Mouse (Mus musculus) neural tube, embryonic 11.5 days (tissue): ENCODE measurements around the gene Serp2. TPM values are rescaled to one million over a fixed set of nuclear protein-coding genes. Genes with fewer than 3 reads are reported as not detected.

Experiments used
- ATAC-seq: fragments of 200-750 bp; cut with Nextera tagmentation; 2 replicates; pipeline ENCODE4 v1.8.0; 2017; ENCODE audit warnings: moderate number of reproducible peaks, mild to moderate bottlenecking, moderate TSS enrichment, moderate library complexity; ENCODE audit not compliant: insufficient read depth, low FRiP score, low TSS enrichment
- DNase-seq: peaks from one replicate; pipeline ENCODE4 v3.0.0-alpha.2; 2015; ENCODE audit warnings: low spot score
- H3K27ac ChIP-seq: fragments of 300-500 bp; sonication (generic); 2 replicates; pipeline ENCODE4 v1.5.1; 2014; ENCODE audit warnings: low read depth, mild to moderate bottlenecking, low read length
- H3K27me3 ChIP-seq: fragments of 300-500 bp; sonication (generic); 2 replicates; pipeline ENCODE4 v1.6.1; 2014; ENCODE audit warnings: mild to moderate bottlenecking, low read length, mixed read lengths; ENCODE audit not compliant: control insufficient read depth, insufficient read depth
- H3K36me3 ChIP-seq: fragments of 300-500 bp; sonication (generic); 2 replicates; pipeline ENCODE4 v1.6.1; 2014; ENCODE audit warnings: mild to moderate bottlenecking, low read length, moderate library complexity, mixed read lengths; ENCODE audit not compliant: control insufficient read depth, insufficient read depth
- H3K4me1 ChIP-seq: fragments of 300-500 bp; sonication (generic); 2 replicates; pipeline ENCODE4 v1.6.1; 2014; ENCODE audit warnings: low read length, mixed read lengths; ENCODE audit not compliant: control insufficient read depth, insufficient read depth
- H3K4me2 ChIP-seq: fragments of 300-500 bp; sonication (generic); 2 replicates; pipeline ENCODE4 v1.6.1; 2014; ENCODE audit warnings: low read depth, mild to moderate bottlenecking, moderate library complexity
- H3K4me3 ChIP-seq: fragments of 300-500 bp; sonication (generic); 2 replicates; pipeline ENCODE4 v1.5.1; 2014; ENCODE audit warnings: low read depth, low read length
- H3K9ac ChIP-seq: fragments of 300-500 bp; sonication (generic); 2 replicates; pipeline ENCODE4 v1.6.1; 2014; ENCODE audit warnings: mild to moderate bottlenecking, low read length
- H3K9me3 ChIP-seq: fragments of 300-500 bp; sonication (generic); 2 replicates; pipeline ENCODE4 v1.6.1; 2016; ENCODE audit warnings: low read length; ENCODE audit not compliant: control insufficient read depth
- WGBS: fragments of 180-500 bp; shearing (Covaris S2); extraction: QIAGEN DNeasy Blood & Tissue Kit; methylation state at CpG from one replicate; pipeline ENCODE4 v1.1.7; 2014; 5-methylcytosine and 5-hydroxymethylcytosine counted together
- polyA plus RNA-seq: library from polyadenylated mRNA; unstranded; fragments of >200 nt; fragmentation: Nextera tagmentation; extraction: Ambion mirVana; gene quantifications from 2 replicates; pipeline ENCODE4 v1.2.1, GENCODE M21; 2014

Serp2 gene
- polyA plus RNA-seq, 1 experiment from 2014 or later: 47.1 TPM

DNA sequence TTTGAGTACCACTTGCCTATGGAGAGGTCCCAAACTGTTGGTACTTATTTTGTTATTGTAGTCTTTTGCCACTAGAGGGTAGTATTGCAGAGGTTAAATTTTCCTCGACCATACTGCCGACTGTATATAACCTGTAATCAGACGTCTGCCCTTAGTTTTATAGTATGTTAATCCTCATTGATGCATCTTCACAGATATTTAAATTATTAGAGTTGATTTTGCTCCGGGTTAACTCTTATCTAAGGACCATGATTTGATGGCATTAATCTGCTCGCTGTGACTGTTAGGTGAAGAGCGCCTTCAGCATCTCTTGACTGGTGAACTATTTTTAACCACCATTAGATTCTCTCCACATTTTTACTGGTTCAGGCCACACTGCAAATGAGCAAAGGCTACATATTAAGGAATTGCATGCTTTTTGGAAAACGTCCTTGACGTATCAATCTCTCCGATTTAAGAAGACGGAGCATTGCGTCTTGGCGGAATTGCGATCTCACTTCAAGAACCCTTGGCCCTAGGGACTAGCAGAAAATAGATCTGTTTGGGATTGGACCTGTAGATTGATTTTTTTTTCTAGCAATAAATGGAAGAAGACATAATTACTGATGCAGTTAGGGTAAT, 53.3 kb downstream of the Serp2 start:
- 8% methylated on average over 13 of the region's 13 CpGs for WGBS
- DNase-seq: no peak
- Histone ChIP-seq H3K4me2 (peak overlapping the region; percentile 95), H3K27me3 (no peaks in the 10 kb centered on the region), H3K9me3 (no peaks in the 10 kb centered on the region), H3K27ac (peak overlapping the region; percentile 99), H3K4me3 (peak overlapping the region; percentile 55), H3K36me3 (peaks cover 9% of the 10 kb centered on the region; the same call in 1 of the 2 replicates), H3K4me1 (peaks cover 17% of the 10 kb centered on the region), H3K9ac (peak overlapping the region; percentile 97)
- ATAC-seq: no peak

DNA sequence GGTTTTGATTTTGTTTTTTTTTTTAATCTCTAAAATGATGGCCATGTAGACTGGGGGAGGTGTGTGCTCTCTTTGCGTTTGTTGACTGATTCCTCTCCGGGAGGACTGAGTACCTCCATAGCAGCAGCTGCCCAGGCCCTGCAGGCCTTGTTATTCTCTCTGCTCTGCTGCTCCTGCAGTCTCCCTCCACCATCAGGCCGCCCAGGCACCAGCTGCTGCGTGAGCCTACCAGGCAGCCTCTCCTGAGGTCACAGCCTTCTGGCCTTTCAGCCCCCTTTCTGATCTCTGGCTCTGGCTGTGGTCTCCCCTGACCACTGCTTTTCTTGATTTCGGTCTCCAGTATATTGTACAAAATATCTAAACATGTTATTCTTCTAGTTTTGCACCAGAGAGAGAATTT, 56.7 kb downstream of the Serp2 start:
- no peak overlapping the region for H3K4me2 ChIP-seq
- 39% methylated on average over 5 of the region's 5 CpGs for WGBS
- no peak overlapping the region for H3K9ac ChIP-seq
- peaks cover 10% of the 10 kb centered on the region; the same call in 1 of the 2 replicates for H3K4me1 ChIP-seq
- H3K4me3 ChIP-seq: no peak overlapping the region
- no peaks in the 10 kb centered on the region for H3K9me3 ChIP-seq
- no peaks in the 10 kb centered on the region for H3K27me3 ChIP-seq
- ATAC-seq: no peak
- no peak overlapping the region for H3K27ac ChIP-seq
- no peaks in the 10 kb centered on the region for H3K36me3 ChIP-seq
- DNase-seq: peak; percentile 40

DNA sequence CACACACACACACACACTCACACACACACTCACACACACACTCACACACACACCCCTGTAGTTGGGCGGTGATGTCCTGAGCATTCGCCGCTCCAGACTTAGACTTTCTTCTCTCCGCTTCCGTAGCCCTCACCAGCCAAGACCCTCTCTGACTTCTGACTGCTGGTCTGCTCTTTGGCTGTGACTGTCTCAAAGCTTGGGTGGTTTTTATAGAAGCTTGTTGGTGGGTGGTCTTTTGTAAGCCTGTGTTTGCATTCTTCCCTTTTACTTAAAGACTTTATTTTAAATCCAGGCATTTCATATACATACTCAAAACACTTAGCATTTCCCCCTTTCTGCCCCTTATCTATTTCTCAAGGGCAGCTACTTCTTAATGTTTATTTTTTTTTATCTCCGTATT, 57.2 kb downstream of the Serp2 start:
- Histone ChIP-seq H3K9ac (no peak overlapping the region), H3K36me3 (no peaks in the 10 kb centered on the region), H3K4me1 (peaks cover 10% of the 10 kb centered on the region; the same call in 1 of the 2 replicates), H3K4me2 (no peak overlapping the region), H3K9me3 (no peaks in the 10 kb centered on the region), H3K27me3 (no peaks in the 10 kb centered on the region), H3K4me3 (no peak overlapping the region), H3K27ac (no peak overlapping the region)
- DNase-seq: no peak
- ATAC-seq: no peak
- 91% methylated on average over 6 of the region's 6 CpGs for WGBS

DNA sequence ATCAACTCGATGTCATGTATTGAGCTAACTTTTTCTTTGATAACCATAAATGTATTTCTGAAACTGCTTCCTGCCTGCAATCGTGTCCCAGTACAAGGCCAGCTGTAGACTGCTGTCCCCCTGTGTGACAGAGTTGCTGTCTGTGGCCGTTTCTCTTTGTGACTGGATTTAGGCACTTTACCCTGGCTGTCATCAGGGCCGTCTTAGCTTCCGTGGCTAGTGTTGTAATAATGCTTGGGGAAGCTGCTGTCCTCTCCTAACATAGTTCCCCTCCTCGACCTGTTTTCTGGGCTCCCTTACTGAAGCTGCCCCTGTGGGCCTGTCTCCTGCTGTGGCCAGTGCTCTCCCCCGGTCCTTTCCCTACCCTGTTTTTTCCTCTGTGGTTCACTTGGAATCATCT, 58.5 kb downstream of the Serp2 start:
- DNase-seq: no peak
- Histone ChIP-seq H3K4me1 (peaks cover 3% of the 10 kb centered on the region; the same call in 1 of the 2 replicates), H3K27ac (no peak overlapping the region), H3K9me3 (no peaks in the 10 kb centered on the region), H3K9ac (no peak overlapping the region), H3K27me3 (no peaks in the 10 kb centered on the region), H3K4me3 (no peak overlapping the region), H3K36me3 (0 out of 2 replicates have a peak, but pooled peaks cover 2% of the 10 kb centered on the region), H3K4me2 (no peak overlapping the region)
- no peak for ATAC-seq
- 67% methylated on average over 7 of the region's 7 CpGs for WGBS

DNA sequence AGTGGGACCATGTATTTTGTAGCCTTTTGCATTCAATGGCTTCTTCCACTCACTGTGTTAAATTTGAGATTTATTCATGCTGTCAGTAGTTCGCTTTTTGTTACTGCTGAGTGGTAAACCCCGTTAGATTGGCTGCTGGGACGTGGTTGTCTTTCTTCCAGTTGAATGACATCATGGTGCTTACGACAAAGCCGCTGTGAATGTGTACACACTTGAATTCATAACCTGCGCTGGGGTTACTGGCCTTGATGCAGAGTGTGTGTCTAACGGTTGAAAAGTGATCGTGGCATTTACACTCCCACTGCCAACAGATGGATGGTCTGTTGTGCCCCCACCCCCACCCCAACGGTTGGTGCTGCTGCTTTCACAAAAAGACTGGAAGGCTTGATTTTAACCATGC, 59.5 kb downstream of the Serp2 start:
- Histone ChIP-seq H3K27me3 (no peaks in the 10 kb centered on the region), H3K4me2 (no peak overlapping the region), H3K4me1 (peaks cover 3% of the 10 kb centered on the region; the same call in 1 of the 2 replicates), H3K27ac (no peak overlapping the region), H3K9ac (no peak overlapping the region), H3K36me3 (0 out of 2 replicates have a peak, but pooled peaks cover 2% of the 10 kb centered on the region), H3K4me3 (no peak overlapping the region), H3K9me3 (no peaks in the 10 kb centered on the region)
- DNase-seq: no peak
- 66% methylated on average over 9 of the region's 9 CpGs for WGBS
- no peak for ATAC-seq

DNA sequence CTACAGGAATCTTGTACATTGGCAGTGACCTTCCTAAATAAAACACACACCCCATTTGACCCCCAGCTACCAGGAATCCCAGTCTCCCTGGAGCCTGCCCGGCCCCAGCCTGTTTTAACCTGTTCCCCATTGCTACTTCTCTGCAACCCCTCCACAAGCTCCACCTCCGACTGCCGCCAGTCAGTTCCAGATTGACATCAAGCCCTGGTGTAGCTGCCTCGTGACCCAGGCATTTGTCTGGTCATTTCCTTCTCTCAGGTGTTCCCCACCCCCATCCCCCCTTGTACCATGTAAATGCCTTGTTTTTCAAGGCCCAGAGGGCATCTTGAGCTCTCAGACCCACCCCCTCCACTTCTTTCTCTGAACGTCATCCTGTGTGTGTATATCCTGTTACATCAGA, 61.7 kb downstream of the Serp2 start:
- 0 out of 2 replicates have a peak, but pooled peaks cover 2% of the 10 kb centered on the region for H3K36me3 ChIP-seq
- WGBS: 66% methylated on average over 5 of the region's 5 CpGs
- no peak for DNase-seq

DNA sequence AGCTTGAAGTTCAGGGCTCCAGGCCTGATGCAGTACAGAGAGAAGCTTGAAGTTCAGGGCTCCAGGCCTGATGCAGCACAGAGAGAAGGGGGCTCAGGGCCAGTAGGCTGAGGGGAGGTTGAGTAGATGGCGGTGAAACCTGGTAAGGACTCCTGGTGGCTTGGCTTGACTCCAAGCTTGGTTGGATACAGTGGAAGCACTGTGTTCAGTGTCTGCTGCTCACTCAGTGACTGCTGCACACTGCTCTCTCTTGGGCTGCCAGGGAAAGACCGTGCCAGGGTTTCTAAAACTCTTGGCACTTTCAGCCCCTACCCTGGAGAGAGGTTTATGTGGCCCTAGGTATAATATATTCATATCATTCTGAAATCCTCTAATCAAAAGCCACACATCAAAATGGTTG, 67.6 kb downstream of the Serp2 start:
- no peak overlapping the region for H3K27ac ChIP-seq
- ATAC-seq (no peak), DNase-seq (no peak)
- H3K4me3 ChIP-seq: no peak overlapping the region
- H3K4me1 ChIP-seq: peaks cover 6% of the 10 kb centered on the region; the same call in 1 of the 2 replicates
- no peaks in the 10 kb centered on the region for H3K27me3 ChIP-seq
- no peak overlapping the region for H3K9ac ChIP-seq
- 0 out of 2 replicates have a peak, but pooled peaks cover 2% of the 10 kb centered on the region for H3K36me3 ChIP-seq
- H3K9me3 ChIP-seq: no peaks in the 10 kb centered on the region
- 84% methylated on average over 2 of the region's 2 CpGs for WGBS
- no peak overlapping the region for H3K4me2 ChIP-seq

More for the DNA sequence above, 61.7 kb downstream of the Serp2 start:
- H3K4me2 ChIP-seq: no peak overlapping the region
- no peak overlapping the region for H3K9ac ChIP-seq
- no peak for ATAC-seq
- no peaks in the 10 kb centered on the region for H3K9me3 ChIP-seq
- H3K27ac ChIP-seq: no peak overlapping the region
- peaks cover 3% of the 10 kb centered on the region; the same call in 1 of the 2 replicates for H3K4me1 ChIP-seq
- no peaks in the 10 kb centered on the region for H3K27me3 ChIP-seq
- H3K4me3 ChIP-seq: no peak overlapping the region

DNA sequence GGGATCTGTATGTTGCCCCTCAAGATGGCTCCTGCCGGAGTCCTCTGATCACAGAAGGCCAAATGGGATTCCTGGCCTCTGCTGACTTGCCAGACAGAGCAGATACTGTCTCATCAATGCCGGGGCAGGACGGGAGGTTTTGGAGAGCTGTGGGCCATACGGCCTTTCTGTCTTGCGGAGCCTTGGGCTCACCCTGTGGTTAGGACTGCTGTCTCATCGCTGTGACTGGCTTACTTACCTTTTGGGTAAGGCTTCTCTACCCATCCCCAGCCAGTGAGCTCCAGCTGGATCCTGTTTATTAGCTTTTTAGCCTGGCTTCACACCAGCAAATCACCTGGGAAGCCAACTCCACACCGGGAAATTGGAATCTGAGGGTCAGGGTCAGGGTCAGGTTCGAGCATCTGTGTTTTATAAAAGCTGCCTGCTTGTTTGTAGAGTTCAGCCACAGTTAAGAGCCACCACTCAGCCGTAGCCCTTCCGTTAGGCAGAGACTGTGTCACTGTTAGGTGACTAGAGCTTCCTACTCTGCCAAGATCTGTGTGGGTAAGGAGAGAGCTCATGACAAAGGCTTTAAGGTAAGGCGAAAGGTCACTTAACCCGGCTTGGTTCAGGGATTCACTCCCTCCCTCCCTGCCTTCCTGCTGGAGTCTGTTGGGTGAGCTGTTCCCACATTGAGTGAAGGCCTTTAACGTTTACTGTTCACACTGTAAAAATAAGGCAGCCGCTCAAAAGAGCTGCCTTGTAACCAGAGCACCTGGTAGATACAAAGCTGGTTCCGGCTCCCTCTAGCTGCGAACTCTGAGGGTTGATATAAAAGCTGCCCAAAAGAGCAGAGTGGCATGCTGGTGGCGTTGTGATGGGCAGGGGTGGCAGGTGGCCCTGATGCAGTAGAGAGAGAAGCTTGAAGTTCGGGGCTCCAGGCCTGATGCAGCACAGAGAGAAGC, 68.3 kb downstream of the Serp2 start:
- Histone ChIP-seq H3K27me3 (no peaks in the 10 kb centered on the region), H3K36me3 (0 out of 2 replicates have a peak, but pooled peaks cover under 1% of the 10 kb centered on the region), H3K4me3 (no peak overlapping the region), H3K9me3 (no peaks in the 10 kb centered on the region), H3K4me1 (peaks cover 6% of the 10 kb centered on the region; the same call in 1 of the 2 replicates), H3K27ac (no peak overlapping the region), H3K9ac (no peak overlapping the region), H3K4me2 (no peak overlapping the region)
- DNase-seq: no peak
- no peak for ATAC-seq
- 66% methylated on average over 18 of the region's 18 CpGs for WGBS
